23 mouse cellular contexts compared by ENCODE assay signal in genomic region chr2:120037744-120038143, GRCm38 (mm10). TPM values are rescaled to one million over a fixed set of nuclear protein-coding genes. Genes with fewer than 3 reads are reported as not detected.
DNase-seq lines count a peak whose midpoint lies in the region; ATAC-seq and TF ChIP-seq lines count a peak whose summit lies in the region.
"Had no signal": no experiment of that assay in that cellular context is flagged by ENCODE, and none has a peak within 500 bp of the region (broad histone marks: within the 10 kb centered on the region; RNA-seq: fewer than 3 reads in every experiment).

No protein-coding gene starts in this region.

- no peak for ATAC-seq in monocyte, adult 5-6 weeks (replicated peaks; ENCODE audit: insufficient number of reproducible peaks, low FRiP score, low TSS enrichment, poor library complexity, severe bottlenecking)
- ATAC-seq in common myeloid progenitor, adult 5-6 weeks (replicated peaks; ENCODE audit: low read depth, poor library complexity, severe bottlenecking): peak; percentile 77
- peak; percentile 50 to 55; a peak in 3 of 4 replicates for ATAC-seq in hematopoietic stem cell, adult 5-6 weeks (replicated peaks in 1 of 2; ENCODE audit: insufficient read depth in 1 of 2, low FRiP score in 2 of 2, low TSS enrichment in 1 of 2, low read depth in 1 of 2, poor library complexity in 2 of 2, severe bottlenecking in 2 of 2)
- ATAC-seq in megakaryocyte progenitor cell, adult 5-6 weeks (replicated peaks; ENCODE audit: poor library complexity): peak; percentile 87
- no peak for ATAC-seq in megakaryocyte-erythroid progenitor cell, adult 5-6 weeks (replicated peaks; ENCODE audit: low FRiP score, low TSS enrichment, poor library complexity, severe bottlenecking)
- ATAC-seq: activated CD4-positive, CD25-positive, alpha-beta regulatory T cell, adult 4 months; forebrain, embryonic 14.5 days; forebrain, embryonic 16.5 days; Patski had no signal

- no peak overlapping the region for H3K27ac ChIP-seq in layer of hippocampus, adult 2 months
- H3K27ac ChIP-seq: embryonic facial prominence, embryonic 10.5 days; embryonic facial prominence, embryonic 12.5 days; forebrain, embryonic 12.5 days had no signal

- peak; percentile 9 to 10 for DNase-seq in monocyte, adult 2 months (ENCODE audit: low read depth in 1 of 2, low spot score in 2 of 2)
- no peak for DNase-seq in layer of hippocampus, adult 2 months (ENCODE audit: low spot score in 2 of 2)
- DNase-seq in cerebellum, adult 11 months: no peak
- DNase-seq: adrenal gland, adult 8-10 months; adrenal gland, postnatal 14 days; cerebellum, adult 11-12 months; cerebellum, adult 2 months; cerebellum, adult 9-10 months; cerebellum, postnatal 10 days; cerebellum, postnatal 25 days; embryo, embryonic 11 days had no signal

- no peak for TF ChIP-seq CTCF in layer of hippocampus, adult 2 months (conservative IDR thresholded peaks at IDR 0.05)

- no peak overlapping the region for H3K4me3 ChIP-seq in layer of hippocampus, adult 2 months
- H3K4me3 ChIP-seq: embryonic facial prominence, embryonic 10.5 days; embryonic facial prominence, embryonic 12.5 days; forebrain, embryonic 12.5 days had no signal

RNA-seq across cellular contexts. Expression of gene Pla2g4b, which starts 4.5 kb away (rescaled TPM):
- total RNA-seq in monocyte, adult 5-6 weeks (2017): 1.5 to 4.7 TPM (median 2.4 TPM) in 3 replicates
- total RNA-seq in common myeloid progenitor, adult 5-6 weeks (2017): 0.64 TPM in 1 of 2 replicates, not detected in the other
- 0.38 and 3.4 TPM in 2 replicates for total RNA-seq in hematopoietic stem cell, adult 5-6 weeks (2017)
- 1.2 and 1.4 TPM in 2 replicates for total RNA-seq in megakaryocyte progenitor cell, adult 5-6 weeks (2015)
- total RNA-seq in megakaryocyte progenitor cell, adult 5-6 weeks (2017): 0.51 and 3.7 TPM in 2 replicates
- total RNA-seq in layer of hippocampus, adult 2 months (2021): 1 to 10 TPM; 3.8 to 6.4 TPM
- total RNA-seq in megakaryocyte-erythroid progenitor cell, adult 5-6 weeks (2014; fragmentation: Nextera tagmentation): 8.0 and 10.7 TPM in 2 replicates
- total RNA-seq in megakaryocyte-erythroid progenitor cell, adult 5-6 weeks (2017): 1.5 and 4.7 TPM in 2 replicates

RNA-seq across cellular contexts. Expression of gene Gm28042, which starts 10.5 kb away (rescaled TPM):
- total RNA-seq in monocyte, adult 5-6 weeks (2017): 0.57 to 1.3 TPM in 2 of 3 replicates, not detected in the other
- total RNA-seq in common myeloid progenitor, adult 5-6 weeks (2017): 0.23 and 1.4 TPM in 2 replicates
- 0.15 and 1.4 TPM in 2 replicates for total RNA-seq in hematopoietic stem cell, adult 5-6 weeks (2017)
- total RNA-seq in megakaryocyte progenitor cell, adult 5-6 weeks (2015): 2.2 and 4.1 TPM in 2 replicates
- 0.50 and 0.51 TPM in 2 replicates for total RNA-seq in megakaryocyte progenitor cell, adult 5-6 weeks (2017)
- total RNA-seq in layer of hippocampus, adult 2 months (2021): 1 to 10 TPM; 1.1 to 2.4 TPM
- total RNA-seq in megakaryocyte-erythroid progenitor cell, adult 5-6 weeks (2014; fragmentation: Nextera tagmentation): 1.3 and 3.8 TPM in 2 replicates
- total RNA-seq in megakaryocyte-erythroid progenitor cell, adult 5-6 weeks (2017): 0.30 TPM in 1 of 2 replicates, not detected in the other

RNA-seq across cellular contexts. Expression of gene Jmjd7, which starts 10.5 kb away (rescaled TPM):
- 3.5 to 6.9 TPM (median 6.0 TPM) in 3 replicates for total RNA-seq in monocyte, adult 5-6 weeks (2017)
- total RNA-seq in common myeloid progenitor, adult 5-6 weeks (2017): 4.2 and 6.2 TPM in 2 replicates
- 6.1 and 7.9 TPM in 2 replicates for total RNA-seq in hematopoietic stem cell, adult 5-6 weeks (2017)
- 2.6 and 5.0 TPM in 2 replicates for total RNA-seq in megakaryocyte progenitor cell, adult 5-6 weeks (2015)
- total RNA-seq in megakaryocyte progenitor cell, adult 5-6 weeks (2017): 1.7 and 5.4 TPM in 2 replicates
- total RNA-seq in layer of hippocampus, adult 2 months (2021): 1 to 10 TPM; 5.5 to 6.6 TPM
- total RNA-seq in megakaryocyte-erythroid progenitor cell, adult 5-6 weeks (2014; fragmentation: Nextera tagmentation): 11.9 and 30.3 TPM in 2 replicates
- 4.2 and 15.8 TPM in 2 replicates for total RNA-seq in megakaryocyte-erythroid progenitor cell, adult 5-6 weeks (2017)

Comparison
In these comparisons a context has a peak if more than half of its experiments do, and no peak if none do; other contexts are left out.
1. DNase-seq: peak in monocyte, adult 2 months (2 of 2); none in layer of hippocampus, adult 2 months (0 of 2) and cerebellum, adult 11 months (single experiment).
2. ATAC-seq: peak in common myeloid progenitor, adult 5-6 weeks (single experiment), hematopoietic stem cell, adult 5-6 weeks (2 of 2) and megakaryocyte progenitor cell, adult 5-6 weeks (single experiment); none in monocyte, adult 5-6 weeks (single experiment) and megakaryocyte-erythroid progenitor cell, adult 5-6 weeks (single experiment).